Mouse (Mus musculus) layer of hippocampus, adult 2 months (tissue): Measurements from ENCODE around the gene Tmbim1. TPM values are rescaled to one million over a fixed set of nuclear protein-coding genes. Genes with fewer than 3 reads are reported as not detected.

Source experiments
- DNase-seq, 2 experiments: peaks; one replicate each; pipeline ENCODE4 v3.0.0; 2022; ENCODE audit warnings: low spot score in 2 of 2
- H3K27ac ChIP-seq: fragments of 200-600 bp; 2 replicates; pipeline ENCODE4 v1.8.1; 2022
- H3K4me3 ChIP-seq: fragments of 200-600 bp; 2 replicates; pipeline ENCODE4 v1.8.1; 2022; ENCODE audit warnings: mild to moderate bottlenecking
- CTCF ChIP-seq: fragments of 200-600 bp; conservative IDR thresholded peaks from 2 replicates; pipeline ENCODE4 v1.8.1; 2022; ENCODE audit warnings: antibody characterized with exemption, mild to moderate bottlenecking, moderate library complexity
- total RNA-seq, 2 experiments: library from RNA; stranded (reverse); gene quantifications; 2 replicates each; pipeline ENCODE4 v1.2.3; 2021

The Tmbim1 gene
- total RNA-seq, 2 experiments from 2014 or later = 23.3 to 23.9 TPM

DNA sequence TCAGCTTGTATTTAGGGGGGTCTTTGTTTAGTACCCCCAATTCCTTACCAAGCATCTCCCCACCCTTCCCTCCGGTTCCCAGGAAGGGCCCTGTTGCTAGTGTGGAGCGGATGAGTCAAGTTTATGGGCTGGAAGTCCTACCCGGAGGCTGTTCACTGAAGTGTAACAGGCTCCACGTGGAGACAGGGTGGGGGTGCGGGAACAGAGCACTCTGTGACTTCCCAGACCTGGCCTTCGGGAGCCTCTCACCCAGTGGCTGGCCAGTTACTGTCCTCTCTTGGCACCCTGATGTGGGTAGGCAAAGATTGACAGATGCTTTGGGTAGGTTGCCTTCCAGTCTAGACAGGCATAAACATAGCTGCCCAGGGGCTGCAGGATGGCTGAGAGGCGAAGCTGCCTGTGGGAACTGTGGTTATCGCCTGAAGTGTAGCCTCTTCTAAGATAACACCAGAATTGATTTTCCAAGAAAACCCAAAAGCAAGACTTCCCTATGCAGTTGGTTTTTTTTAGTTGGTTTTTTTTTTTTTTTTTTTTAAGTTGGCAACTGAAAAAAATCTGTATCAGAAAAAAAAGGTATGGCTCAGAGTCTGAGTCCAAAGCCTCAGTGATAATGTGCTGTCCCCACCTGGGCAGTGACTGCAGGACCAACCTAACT is 27.4 kb downstream of the Tmbim1 start:
- TF ChIP-seq CTCF = no peak
- Histone ChIP-seq H3K27ac (no peak overlapping the region), H3K4me3 (no peak overlapping the region)
- no peak for DNase-seq

DNA sequence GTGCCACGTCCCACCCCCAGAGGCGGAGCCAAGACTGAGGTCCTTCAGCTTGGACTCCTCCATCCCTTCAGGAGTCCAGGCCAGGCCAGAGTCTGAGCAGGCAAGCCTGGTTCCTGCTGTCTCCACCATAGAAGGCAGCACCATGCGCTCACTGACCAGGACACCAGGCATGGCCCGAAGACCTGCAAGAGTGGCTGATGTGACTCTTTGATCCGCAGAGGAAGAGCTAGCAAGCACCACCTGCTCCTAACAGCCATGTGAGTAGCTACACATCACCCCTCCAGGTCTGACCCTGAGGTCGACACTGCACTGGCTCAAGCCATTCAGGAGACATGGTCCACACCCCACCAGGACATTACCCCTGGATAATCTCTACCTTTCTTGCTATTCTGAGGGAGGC is 28.4 kb downstream of the Tmbim1 start:
- TF ChIP-seq CTCF = no peak
- DNase-seq = no peak
- no peak overlapping the region for H3K27ac ChIP-seq
- H3K4me3 ChIP-seq = no peak overlapping the region

DNA sequence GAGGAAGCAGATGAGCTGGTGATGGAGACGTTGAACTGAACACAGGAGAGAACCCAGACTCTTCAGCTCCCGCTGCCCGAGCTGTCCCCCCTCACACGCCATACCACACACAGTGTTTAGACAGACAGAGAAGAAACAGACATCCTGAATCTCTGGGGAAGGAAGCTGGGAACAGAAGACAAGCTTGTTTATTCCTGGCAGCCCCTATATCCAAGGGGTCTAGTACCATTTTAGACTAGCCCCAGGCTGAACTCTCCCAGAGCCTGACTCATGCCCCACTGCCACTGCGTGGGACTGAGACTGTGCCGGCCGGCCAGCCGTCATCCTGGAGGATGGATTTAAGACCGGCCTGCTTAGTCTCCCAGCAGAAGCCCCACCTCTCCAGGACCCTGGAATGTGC is 30.4 kb downstream of the Tmbim1 start:
- no peak overlapping the region for H3K27ac ChIP-seq
- no peak for DNase-seq
- TF ChIP-seq CTCF = no peak

DNA sequence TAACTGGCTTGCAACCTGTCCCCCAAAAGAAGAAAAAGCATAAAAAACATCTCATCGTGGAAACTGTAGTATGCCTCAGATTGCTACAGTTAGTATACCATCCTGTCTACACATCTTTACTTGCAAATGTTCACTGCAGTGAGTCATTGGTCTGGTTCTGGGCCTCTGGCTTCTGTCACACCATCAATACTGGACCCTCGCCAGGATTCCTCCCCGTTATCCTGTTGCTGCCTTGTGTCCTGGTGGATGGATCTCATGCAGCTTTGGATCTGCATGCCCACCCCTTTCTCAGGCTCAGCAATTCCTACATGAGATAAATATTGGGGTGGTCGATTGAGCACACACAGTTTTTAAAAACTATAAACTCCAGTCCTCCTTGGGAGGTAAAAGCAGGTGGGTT is 33.8 kb downstream of the Tmbim1 start:
- no peak for DNase-seq
- Histone ChIP-seq H3K27ac (no peak overlapping the region), H3K4me3 (no peak overlapping the region)
- TF ChIP-seq CTCF = no peak

More for the DNA sequence above, 30.4 kb downstream of the Tmbim1 start:
- H3K4me3 ChIP-seq = no peak overlapping the region

DNA sequence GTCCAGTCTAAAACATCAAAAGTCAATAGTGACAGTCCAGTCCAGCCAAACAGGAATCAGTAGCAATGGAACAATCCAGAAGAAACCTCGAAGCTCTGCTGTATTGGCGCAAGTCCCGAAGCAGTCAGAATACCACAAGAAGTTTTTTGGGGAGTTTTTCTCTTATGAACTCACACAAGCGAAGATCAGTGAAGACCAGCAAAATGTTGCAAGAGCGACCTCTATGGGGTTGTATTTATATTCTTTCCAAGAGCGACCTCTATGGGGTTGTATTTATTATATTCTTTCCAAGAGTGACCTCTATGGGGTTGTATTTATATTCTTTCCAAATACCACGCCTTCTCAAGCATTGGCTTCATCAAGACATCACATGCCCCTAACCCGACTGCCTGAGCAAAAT is 36.7 kb downstream of the Tmbim1 start:
- no peak for TF ChIP-seq CTCF
- DNase-seq = no peak
- no peak overlapping the region for H3K27ac ChIP-seq
- H3K4me3 ChIP-seq = no peak overlapping the region

DNA sequence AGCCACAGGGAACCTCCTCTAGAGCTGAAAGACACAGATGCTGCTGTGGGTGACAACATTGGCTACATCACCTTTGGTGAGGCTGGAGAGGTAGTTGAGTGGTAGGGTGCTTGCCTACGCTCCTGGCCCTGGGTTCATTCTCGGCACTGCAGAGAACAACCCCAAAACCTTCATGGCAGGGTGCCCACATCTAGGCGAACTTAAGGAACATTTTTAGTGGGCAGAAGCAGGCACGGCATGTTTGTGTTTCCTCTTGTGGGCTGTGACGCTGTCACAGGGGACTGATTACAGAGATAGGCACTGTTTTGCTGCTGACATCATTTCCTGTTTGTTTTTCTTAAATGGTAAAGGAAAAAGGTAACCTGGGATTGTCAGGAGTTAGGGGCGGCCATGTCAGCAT is 42.9 kb downstream of the Tmbim1 start:
- no peak overlapping the region for H3K4me3 ChIP-seq
- TF ChIP-seq CTCF = no peak
- H3K27ac ChIP-seq = no peak overlapping the region
- DNase-seq = no peak

DNA sequence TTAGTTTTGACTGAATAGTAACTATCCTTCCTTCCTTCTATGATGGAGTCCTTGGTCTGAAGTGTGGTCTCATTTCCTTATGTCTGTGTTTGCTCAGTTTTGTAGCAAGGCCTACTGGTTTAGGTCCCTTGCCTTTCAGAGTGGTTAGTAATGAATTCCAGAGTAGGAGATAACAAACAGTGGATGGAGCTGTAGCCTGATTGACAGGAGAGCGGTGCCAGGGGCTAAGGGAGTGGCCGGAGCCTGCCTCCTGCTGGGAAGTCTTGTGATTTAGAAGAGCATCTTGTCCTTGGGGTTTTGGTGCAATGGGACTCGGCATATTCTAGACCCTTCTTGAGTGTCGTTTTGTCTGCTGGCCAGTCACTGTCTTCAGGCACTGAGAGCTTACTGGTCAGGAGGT is 48.6 kb downstream of the Tmbim1 start:
- Histone ChIP-seq H3K4me3 (no peak overlapping the region), H3K27ac (peak overlapping the region; percentile 10; the same call in 1 of the 2 replicates)
- DNase-seq = no peak
- no peak for TF ChIP-seq CTCF

DNA sequence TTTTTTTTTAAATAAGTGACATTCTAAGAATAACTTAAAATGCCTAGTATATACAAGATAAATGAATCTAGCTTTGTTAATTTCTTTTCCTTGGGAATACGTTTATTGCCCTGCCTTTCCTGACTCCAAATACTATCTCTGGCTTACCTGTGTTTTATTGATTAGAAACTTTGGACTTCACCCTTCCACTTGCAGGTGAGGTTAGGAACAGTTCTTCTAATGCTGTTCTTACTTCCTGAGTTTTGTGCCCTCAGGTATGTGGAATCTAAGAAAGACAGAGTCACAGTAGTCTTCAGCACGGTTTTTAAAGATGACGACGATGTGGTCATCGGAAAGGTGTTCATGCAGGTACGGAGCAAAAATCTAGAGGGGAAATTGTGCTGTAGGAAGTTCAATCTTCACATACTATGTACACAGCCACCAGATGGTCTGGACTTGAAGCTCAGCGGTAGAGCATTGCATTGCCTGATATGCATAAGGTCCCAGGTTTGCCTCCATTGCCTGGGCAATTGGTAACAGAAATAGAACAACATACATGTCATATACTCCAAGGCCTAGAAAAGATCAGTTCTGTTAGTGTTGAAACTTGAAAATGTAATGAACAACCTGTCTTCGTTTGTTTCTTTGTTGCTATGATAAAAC is 49.6 kb downstream of the Tmbim1 start:
- H3K4me3 ChIP-seq = no peak overlapping the region
- DNase-seq = no peak
- peak overlapping the region; percentile 10; the same call in 1 of the 2 replicates for H3K27ac ChIP-seq
- no peak for TF ChIP-seq CTCF

DNA sequence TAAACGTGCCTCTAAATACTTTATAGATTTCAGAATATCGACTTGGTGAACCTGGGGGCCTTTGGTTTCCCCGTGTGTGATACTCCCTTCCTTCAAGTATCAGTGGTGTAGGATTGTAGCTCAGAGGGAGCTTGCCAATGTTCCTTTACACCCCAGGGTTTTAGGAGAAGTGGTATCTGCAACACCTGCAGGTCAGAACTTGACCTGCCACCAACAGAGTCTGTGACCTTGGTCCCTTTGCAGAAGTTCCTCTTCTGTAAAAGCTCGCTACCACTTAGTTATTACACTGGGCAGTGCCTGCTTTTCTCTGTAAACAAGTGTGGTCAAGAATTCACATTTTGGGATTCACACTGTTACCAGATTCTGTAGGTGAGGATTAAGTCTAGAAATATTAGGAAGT is 55.3 kb downstream of the Tmbim1 start:
- Histone ChIP-seq H3K27ac (no peak overlapping the region), H3K4me3 (no peak overlapping the region)
- TF ChIP-seq CTCF = no peak
- DNase-seq = no peak

DNA sequence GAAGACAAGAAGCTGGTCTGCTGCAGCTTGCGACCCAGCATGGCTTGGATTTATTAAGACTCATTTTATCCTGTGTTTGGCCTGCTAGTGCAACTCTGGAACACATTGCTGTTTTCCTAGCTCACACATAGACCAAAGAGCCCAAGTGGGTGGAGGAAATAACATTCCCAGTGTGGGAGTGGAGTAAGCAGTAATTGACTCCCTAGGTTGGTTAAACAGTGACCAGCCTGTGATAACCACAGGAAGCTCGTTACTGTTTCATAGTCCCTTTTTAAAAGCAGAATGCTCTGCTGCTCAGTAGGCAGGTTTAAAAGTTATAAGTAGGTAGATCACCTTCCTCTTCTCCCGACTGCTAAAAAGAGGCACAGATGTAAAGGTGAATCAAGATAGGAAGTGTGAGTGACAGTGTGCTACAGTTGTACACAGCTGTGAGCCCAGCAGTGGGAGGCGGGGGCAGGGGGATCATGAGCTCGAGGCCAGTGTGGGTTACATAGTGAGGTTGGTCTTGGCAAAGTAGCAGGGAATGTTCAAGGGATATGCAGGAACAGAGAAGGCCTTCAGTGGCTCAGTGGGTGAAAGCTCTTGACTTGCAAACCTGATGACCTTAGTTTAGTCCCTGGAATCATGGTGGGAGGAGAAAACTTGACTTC is 56.0 kb downstream of the Tmbim1 start:
- DNase-seq = no peak
- H3K4me3 ChIP-seq = no peak overlapping the region
- TF ChIP-seq CTCF = no peak
- H3K27ac ChIP-seq = peak overlapping the region; percentile 61

DNA sequence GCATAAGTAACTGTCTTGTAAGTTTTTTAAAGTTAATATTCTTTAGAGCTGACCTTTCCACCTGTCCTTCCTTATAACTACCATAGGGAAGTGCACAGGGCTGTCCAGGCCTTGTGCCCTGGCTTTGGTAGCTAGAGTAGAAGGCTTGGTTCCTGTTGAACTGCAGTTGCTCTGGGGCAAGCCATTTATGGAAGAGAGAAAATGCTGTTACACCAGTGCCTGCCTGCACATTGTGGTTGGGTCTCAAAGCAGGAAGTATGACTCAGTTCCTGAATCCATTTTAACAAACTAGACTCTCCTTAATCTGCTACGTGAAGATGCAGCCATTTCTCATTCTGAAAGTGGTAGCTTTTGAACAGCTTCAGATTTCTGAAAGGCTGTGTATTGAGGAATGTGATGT is 56.6 kb downstream of the Tmbim1 start:
- DNase-seq = no peak
- TF ChIP-seq CTCF = no peak
- Histone ChIP-seq H3K27ac (peak overlapping the region; percentile 61), H3K4me3 (no peak overlapping the region)

DNA sequence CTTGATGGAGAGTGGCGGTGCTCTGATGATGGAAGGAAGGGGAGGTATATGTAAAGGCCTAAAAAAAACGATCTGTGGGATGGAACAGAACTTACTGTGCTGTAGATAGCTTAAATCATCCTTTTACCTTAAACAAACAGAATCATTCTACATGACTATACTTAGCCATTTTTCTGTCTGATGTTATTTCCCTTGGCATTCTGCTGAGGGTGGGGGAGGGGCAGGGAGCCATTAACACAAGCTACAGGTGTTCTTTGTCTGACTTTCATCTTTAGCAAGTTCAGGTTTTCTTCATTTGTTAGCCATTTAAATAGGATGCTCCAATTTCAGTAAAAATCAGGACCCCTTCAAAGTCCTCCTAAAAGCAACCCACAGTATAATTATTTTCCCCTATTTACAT is 59.9 kb downstream of the Tmbim1 start:
- H3K4me3 ChIP-seq = no peak overlapping the region
- H3K27ac ChIP-seq = 0 out of 2 replicates have a peak overlapping the region, but pooled peaks have one; percentile 15
- TF ChIP-seq CTCF = no peak
- DNase-seq = no peak

DNA sequence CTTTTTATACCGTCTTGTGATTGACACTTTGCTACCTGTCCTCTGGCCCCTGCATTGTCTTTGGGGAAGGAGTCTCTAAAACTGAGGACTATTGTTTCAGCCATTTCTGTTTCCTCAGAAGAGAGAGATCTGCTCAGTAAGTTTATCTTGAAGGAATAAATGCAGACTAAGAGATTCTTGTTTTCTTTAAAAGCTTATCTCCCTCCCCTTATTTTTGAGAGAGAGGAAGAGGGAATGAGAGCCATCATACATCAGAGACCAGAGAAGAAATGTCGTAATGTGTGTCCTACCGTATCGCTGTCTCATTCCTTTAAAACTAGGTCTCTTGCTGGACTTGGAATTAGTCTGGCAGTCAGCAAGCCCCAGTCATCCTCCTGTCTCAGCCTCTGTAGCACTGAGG is 64.6 kb downstream of the Tmbim1 start:
- no peak for DNase-seq
- Histone ChIP-seq H3K27ac (peak overlapping the region; percentile 98), H3K4me3 (peak overlapping the region; percentile 85)
- no peak for TF ChIP-seq CTCF

DNA sequence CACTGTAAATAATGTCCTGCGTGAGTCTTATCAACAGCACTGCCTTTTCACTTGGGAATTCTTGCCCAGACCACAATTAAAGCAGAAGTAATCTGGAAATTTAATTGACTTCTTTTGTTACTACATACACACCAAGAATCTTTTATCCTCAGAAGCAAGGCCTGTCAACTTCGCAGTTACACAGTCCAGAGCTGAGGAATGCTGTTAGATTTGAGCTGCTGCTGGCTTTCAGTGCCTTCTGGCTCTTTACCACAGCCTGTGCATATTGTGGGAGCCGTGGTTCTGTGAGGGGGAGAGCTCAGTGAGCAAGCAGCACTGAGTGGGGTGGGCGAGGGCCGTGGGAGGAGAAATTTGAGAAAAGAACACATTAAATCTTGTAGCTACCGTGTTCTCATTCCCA is 65.1 kb downstream of the Tmbim1 start:
- Histone ChIP-seq H3K4me3 (peak overlapping the region; percentile 85), H3K27ac (peak overlapping the region; percentile 98)
- peak; percentile 80 to 91 for DNase-seq
- TF ChIP-seq CTCF = no peak
